Mouse (Mus musculus): ENCODE results near the gene Zfp827.
"Not testable (repeated sequence)": the region's sequence is repeated elsewhere in the genome, so short reads cannot be mapped to it uniquely, and the experiment has no call there.

Gene Zfp827

GRCm38 (mm10) chr8:79105186-79105585, 76.9 kb downstream of the Zfp827 start:
- DNase-seq (ENCODE audit: low spot score in 2 of 2) = no peak

GRCm38 (mm10) chr8:79111461-79111860, 83.2 kb downstream of the Zfp827 start:
- no peak for DNase-seq (ENCODE audit: low spot score in 2 of 2)

- no peak for DNase-seq (ENCODE audit: low spot score in 2 of 2)
Measured at GRCm38 (mm10) chr8:79112480-79112879, 84.2 kb downstream of the Zfp827 start.

- DNase-seq (ENCODE audit: low spot score in 2 of 2) = no peak
Measured at GRCm38 (mm10) chr8:79113533-79113932, 85.3 kb downstream of the Zfp827 start.

GRCm38 (mm10) chr8:79114561-79114960, 86.3 kb downstream of the Zfp827 start:
- no peak for DNase-seq (ENCODE audit: low spot score in 2 of 2)

- no peak for DNase-seq (ENCODE audit: low spot score in 2 of 2)
Measured at GRCm38 (mm10) chr8:79116436-79116835, 88.2 kb downstream of the Zfp827 start.

- DNase-seq (ENCODE audit: low spot score in 2 of 2) = no peak
Measured at GRCm38 (mm10) chr8:79117711-79118110, 89.5 kb downstream of the Zfp827 start.

- no peak for DNase-seq (ENCODE audit: low spot score in 2 of 2)
Measured at GRCm38 (mm10) chr8:79121614-79122013, 93.4 kb downstream of the Zfp827 start.

GRCm38 (mm10) chr8:79124231-79124630, 96.0 kb downstream of the Zfp827 start:
- no peak for DNase-seq (ENCODE audit: low spot score in 2 of 2)

GRCm38 (mm10) chr8:79127211-79127816, 99.1 kb downstream of the Zfp827 start:
- DNase-seq (ENCODE audit: low spot score in 2 of 2) = no peak

- not testable (repeated sequence) for DNase-seq (ENCODE audit: low spot score in 2 of 2)
Measured at GRCm38 (mm10) chr8:79128534-79128933, 100.3 kb downstream of the Zfp827 start.

GRCm38 (mm10) chr8:79139614-79140013, 111.4 kb downstream of the Zfp827 start:
- DNase-seq (ENCODE audit: low spot score in 2 of 2) = no peak

GRCm38 (mm10) chr8:79140981-79141380, 112.7 kb downstream of the Zfp827 start:
- no peak for DNase-seq (ENCODE audit: low spot score in 2 of 2)

- no peak for DNase-seq (ENCODE audit: low spot score in 2 of 2)
Measured at GRCm38 (mm10) chr8:79141592-79141991, 113.4 kb downstream of the Zfp827 start.

GRCm38 (mm10) chr8:79143729-79144128, 115.5 kb downstream of the Zfp827 start:
- no peak for DNase-seq (ENCODE audit: low spot score in 2 of 2)

- peak in 1 of 2 experiments; percentile 11 for DNase-seq (ENCODE audit: low spot score in 2 of 2)
Measured at GRCm38 (mm10) chr8:79145210-79145609, 117.0 kb downstream of the Zfp827 start.

- no peak for DNase-seq (ENCODE audit: low spot score in 2 of 2)
Measured at GRCm38 (mm10) chr8:79145626-79146025, 117.4 kb downstream of the Zfp827 start.

GRCm38 (mm10) chr8:79148799-79149198, 120.6 kb downstream of the Zfp827 start:
- no peak for DNase-seq (ENCODE audit: low spot score in 2 of 2)

- DNase-seq (ENCODE audit: low spot score in 2 of 2) = no peak
Measured at GRCm38 (mm10) chr8:79149880-79150279, 121.6 kb downstream of the Zfp827 start.

- no peak for DNase-seq (ENCODE audit: low spot score in 2 of 2)
Measured at GRCm38 (mm10) chr8:79150544-79151192, 122.4 kb downstream of the Zfp827 start.

GRCm38 (mm10) chr8:79151644-79152043, 123.4 kb downstream of the Zfp827 start:
- DNase-seq (ENCODE audit: low spot score in 2 of 2) = no peak

- DNase-seq (ENCODE audit: low spot score in 2 of 2) = no peak
Measured at GRCm38 (mm10) chr8:79153201-79153600, 125.0 kb downstream of the Zfp827 start.

- DNase-seq (ENCODE audit: low spot score in 2 of 2) = no peak
Measured at GRCm38 (mm10) chr8:79153637-79154036, 125.4 kb downstream of the Zfp827 start.

Measured in cerebellum, postnatal 4 days (tissue).